Mouse (Mus musculus): ENCODE measurements around the gene Etl4. TPM values are rescaled to one million over a fixed set of nuclear protein-coding genes. Genes with fewer than 3 reads are reported as not detected.
A peak's percentile ranks its signal among the peaks of the same experiment; 100 is the strongest.

The Etl4 gene
- polyA plus RNA-seq, 1 experiment from 2014 or later = 12.6 TPM

DNA sequence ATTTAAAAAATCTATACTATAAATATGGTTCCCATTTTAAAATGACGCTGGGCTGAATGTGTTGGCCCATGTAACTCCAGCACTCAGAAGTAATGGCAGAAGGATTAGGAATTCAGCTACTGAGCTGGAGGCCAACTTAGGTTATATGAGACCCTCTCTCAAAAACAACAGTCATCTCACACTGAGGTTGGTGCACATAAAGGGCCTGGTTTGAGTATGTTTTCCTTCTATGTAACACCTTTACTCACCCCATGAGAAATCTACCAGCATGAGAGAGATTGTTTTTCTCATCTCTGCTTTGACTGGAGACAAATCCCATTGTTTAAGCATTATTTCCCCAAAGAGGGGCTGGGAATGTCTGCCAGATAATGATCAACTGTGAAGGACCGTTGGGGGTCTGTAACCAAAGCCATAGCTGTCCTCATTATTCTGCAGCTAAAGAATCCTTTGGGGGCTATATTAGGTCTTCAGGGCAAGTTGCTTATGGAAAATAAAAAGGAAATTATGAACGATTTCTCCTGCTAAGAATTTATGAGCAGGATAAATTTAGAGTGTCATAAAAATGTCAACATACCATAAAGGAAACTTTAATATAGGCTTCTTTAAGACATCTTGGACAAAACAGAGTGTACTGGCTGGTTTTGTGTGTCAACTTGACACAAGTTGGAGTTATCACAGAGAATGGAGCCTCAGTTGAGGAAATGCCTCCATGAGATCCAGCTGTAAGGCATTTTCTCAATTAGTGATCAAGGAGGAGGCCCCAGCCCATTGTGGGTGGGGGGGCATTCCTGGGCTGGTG is 922.2 kb downstream of the Etl4 start:
- no peak for DNase-seq (ENCODE audit: low spot score)
- no peak overlapping the region for H3K27ac ChIP-seq (replicated peaks)
- no peaks in the 10 kb centered on the region for H3K9me3 ChIP-seq (replicated peaks)
- no peaks in the 10 kb centered on the region for H3K4me1 ChIP-seq
- no peaks in the 10 kb centered on the region for H3K27me3 ChIP-seq (ENCODE audit: low read depth, poor library complexity, severe bottlenecking)
- no peak overlapping the region for H3K4me3 ChIP-seq
- no peaks in the 10 kb centered on the region for H3K36me3 ChIP-seq
- 86% methylated on average over 3 of the region's 3 CpGs for WGBS

DNA sequence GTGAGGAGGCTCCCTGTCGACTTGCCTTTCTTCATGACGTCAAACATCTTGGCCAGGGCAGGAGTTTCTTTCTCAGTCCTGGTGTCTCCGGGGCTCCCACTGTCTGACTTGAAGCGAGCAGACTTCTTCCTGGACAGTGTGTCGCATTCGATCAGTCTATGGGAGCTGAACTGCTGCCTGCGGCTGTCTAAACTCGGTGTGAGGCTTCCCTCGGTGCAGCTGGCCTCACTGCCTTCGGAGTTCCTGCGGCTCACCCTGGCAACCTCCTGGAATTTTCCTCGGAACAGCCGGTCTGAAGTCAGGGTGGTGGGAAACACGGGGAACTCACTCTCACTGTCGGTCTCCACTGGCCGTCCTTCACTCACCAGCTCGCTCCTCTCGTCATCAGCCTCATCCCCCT is 939.8 kb downstream of the Etl4 start:
- WGBS = 78% methylated on average over 18 of the region's 18 CpGs
- no peaks in the 10 kb centered on the region for H3K4me1 ChIP-seq
- H3K9me3 ChIP-seq (replicated peaks) = no peaks in the 10 kb centered on the region
- H3K36me3 ChIP-seq = peaks cover 82% of the 10 kb centered on the region
- H3K4me3 ChIP-seq = no peak overlapping the region
- H3K27me3 ChIP-seq (ENCODE audit: low read depth, poor library complexity, severe bottlenecking) = no peaks in the 10 kb centered on the region
- no peak overlapping the region for H3K27ac ChIP-seq (replicated peaks)
- peak; percentile 14 for DNase-seq (ENCODE audit: low spot score)

Small RNA genes lying within 50 kb of the gene (microRNA-seq; reads per million reads assigned to microRNA genes)
- gene Gm44457 = not detected
